Mouse (Mus musculus) kidney, embryonic 15.5 days (tissue): ENCODE measurements at regions not wholly inside any gene's neighbourhood (a gene's known extent, or its start where the extent isn't known, plus 50 kb on each side); places are given as distances from the start of the nearest gene placed in this dataset.

Source experiments
- ATAC-seq: fragments of 200-750 bp; cut with Nextera tagmentation; replicated peaks from 2 replicates; pipeline ENCODE4 v1.8.0; 2017; ENCODE audit warnings: moderate TSS enrichment; ENCODE audit not compliant: low FRiP score
- H3K27ac ChIP-seq: fragments of 300-500 bp; sonication (generic); 2 replicates; pipeline ENCODE4 v1.5.1; 2015; ENCODE audit warnings: mild to moderate bottlenecking, inconsistent platforms
- H3K27me3 ChIP-seq: fragments of 300-500 bp; sonication (generic); 2 replicates; pipeline ENCODE4 v1.6.1; 2015; ENCODE audit warnings: inconsistent platforms
- H3K36me3 ChIP-seq: fragments of 300-500 bp; sonication (generic); 2 replicates; pipeline ENCODE4 v1.6.1; 2015; ENCODE audit warnings: inconsistent platforms
- H3K4me1 ChIP-seq: fragments of 300-500 bp; sonication (generic); 2 replicates; pipeline ENCODE4 v1.6.1; 2015; ENCODE audit warnings: inconsistent platforms
- H3K4me2 ChIP-seq: fragments of 300-500 bp; sonication (generic); 2 replicates; pipeline ENCODE4 v1.6.1; 2015; ENCODE audit warnings: moderate library complexity, mild to moderate bottlenecking, inconsistent platforms
- H3K4me3 ChIP-seq: fragments of 300-500 bp; sonication (generic); replicated peaks from 2 replicates; pipeline ENCODE4 v1.5.1; 2015; ENCODE audit warnings: mild to moderate bottlenecking, inconsistent platforms
- H3K9ac ChIP-seq: fragments of 300-500 bp; sonication (generic); 2 replicates; pipeline ENCODE4 v1.6.1; 2015; ENCODE audit warnings: mild to moderate bottlenecking, inconsistent platforms
- H3K9me3 ChIP-seq: fragments of 300-500 bp; sonication (generic); replicated peaks from 2 replicates; pipeline ENCODE4 v1.6.1; 2016; ENCODE audit warnings: inconsistent platforms
- WGBS: fragments of 180-500 bp; shearing (Covaris S2); methylation state at CpG from one replicate; pipeline ENCODE4 v1.1.7; 2015; ENCODE audit warnings: mixed read lengths; 5-methylcytosine and 5-hydroxymethylcytosine counted together

DNA sequence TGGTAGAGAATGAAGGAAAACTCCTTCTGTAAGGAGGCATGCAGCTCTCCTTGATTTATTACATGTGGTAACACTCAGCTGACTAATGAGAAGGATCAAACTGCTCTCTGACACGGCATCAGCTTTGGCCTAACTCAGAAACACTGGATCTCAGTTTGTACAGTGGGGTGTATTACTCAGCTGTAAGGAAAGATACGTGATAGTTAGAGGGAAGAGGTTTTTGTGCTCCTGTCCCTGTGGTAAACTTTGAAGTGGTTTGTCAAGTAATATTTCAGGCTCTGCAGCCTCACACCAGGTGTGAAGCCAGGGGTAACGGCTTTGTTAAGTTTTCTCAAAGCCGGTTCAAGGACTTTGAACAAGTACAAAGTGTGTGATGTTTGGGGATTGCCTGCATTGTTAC lies 235.1 kb downstream of the Pik3r1 start:
- peaks cover 14% of the 10 kb centered on the region; the same call in 1 of the 2 replicates for H3K4me1 ChIP-seq
- 0 out of 2 replicates have a peak, but pooled peaks have one; percentile 29 for ATAC-seq
- H3K4me3 ChIP-seq = no peak overlapping the region
- 34% methylated on average over 4 of the region's 4 CpGs for WGBS
- H3K9ac ChIP-seq = no peak overlapping the region
- H3K4me2 ChIP-seq = no peak overlapping the region
- H3K27me3 ChIP-seq = no peaks in the 10 kb centered on the region
- no peaks in the 10 kb centered on the region for H3K36me3 ChIP-seq
- H3K9me3 ChIP-seq = no peaks in the 10 kb centered on the region
- H3K27ac ChIP-seq = no peak overlapping the region

GRCm38 (mm10) chr13:101527691-101528090 lies 240.3 kb downstream of the Pik3r1 start:
- no peaks in the 10 kb centered on the region for H3K36me3 ChIP-seq
- H3K4me2 ChIP-seq = no peak overlapping the region
- H3K27ac ChIP-seq = no peak overlapping the region
- peaks cover 5% of the 10 kb centered on the region; the same call in 1 of the 2 replicates for H3K4me1 ChIP-seq
- H3K4me3 ChIP-seq = no peak overlapping the region
- no peak overlapping the region for H3K9ac ChIP-seq
- H3K27me3 ChIP-seq = no peaks in the 10 kb centered on the region
- no peaks in the 10 kb centered on the region for H3K9me3 ChIP-seq
- 64% methylated on average over 5 of the region's 5 CpGs for WGBS
- ATAC-seq = no peak

DNA sequence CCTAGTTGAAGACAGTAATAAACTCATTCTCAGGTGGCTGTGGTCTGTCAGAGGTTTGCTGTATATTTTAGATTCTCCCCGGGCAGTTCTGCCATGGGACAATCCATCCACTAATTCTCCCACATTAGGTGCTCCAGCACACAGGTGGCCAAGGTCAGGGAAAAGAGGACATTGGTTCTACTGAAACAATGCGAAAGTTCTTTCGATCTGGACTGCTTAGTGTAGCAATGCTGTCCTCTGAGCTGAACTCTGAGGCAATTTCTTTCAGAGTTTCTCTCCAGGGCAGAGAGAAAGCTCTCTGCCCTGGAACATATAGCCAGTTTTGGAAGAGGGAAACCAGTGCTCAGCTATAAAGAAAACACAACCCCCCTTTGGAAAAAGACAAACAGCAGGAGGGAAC lies 243.2 kb downstream of the Pik3r1 start:
- Histone ChIP-seq H3K27me3 (no peaks in the 10 kb centered on the region), H3K4me2 (no peak overlapping the region), H3K4me1 (no peaks in the 10 kb centered on the region; the same call in 1 of the 2 replicates), H3K4me3 (no peak overlapping the region), H3K27ac (no peak overlapping the region), H3K9me3 (no peaks in the 10 kb centered on the region), H3K9ac (no peak overlapping the region), H3K36me3 (no peaks in the 10 kb centered on the region)
- 88% methylated on average over 3 of the region's 3 CpGs for WGBS
- ATAC-seq = no peak

DNA sequence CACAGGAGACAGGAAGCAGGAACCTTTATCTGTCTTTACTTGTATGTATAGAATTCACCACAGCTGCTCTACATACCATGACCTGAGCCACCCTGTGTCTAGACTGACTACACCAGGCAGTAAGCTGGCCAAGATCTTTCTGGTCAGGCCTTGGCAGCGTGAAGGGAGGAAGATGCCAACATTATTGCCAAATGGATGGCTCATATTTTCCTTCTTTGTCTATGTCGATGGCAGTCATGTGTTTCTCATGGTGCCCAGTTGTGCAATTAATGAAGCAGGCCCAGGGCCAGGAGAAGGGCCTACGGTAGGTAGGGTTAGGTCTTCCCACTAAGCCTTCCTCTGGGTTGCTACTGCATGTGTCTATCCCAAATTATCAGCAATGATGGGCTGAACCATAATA lies 243.8 kb downstream of the Pik3r1 start:
- Histone ChIP-seq H3K9ac (no peak overlapping the region), H3K27ac (no peak overlapping the region), H3K4me2 (no peak overlapping the region), H3K4me1 (no peaks in the 10 kb centered on the region; the same call in 1 of the 2 replicates), H3K27me3 (no peaks in the 10 kb centered on the region), H3K9me3 (no peaks in the 10 kb centered on the region), H3K4me3 (no peak overlapping the region), H3K36me3 (no peaks in the 10 kb centered on the region)
- 90% methylated on average over 3 of the region's 3 CpGs for WGBS
- ATAC-seq = no peak

DNA sequence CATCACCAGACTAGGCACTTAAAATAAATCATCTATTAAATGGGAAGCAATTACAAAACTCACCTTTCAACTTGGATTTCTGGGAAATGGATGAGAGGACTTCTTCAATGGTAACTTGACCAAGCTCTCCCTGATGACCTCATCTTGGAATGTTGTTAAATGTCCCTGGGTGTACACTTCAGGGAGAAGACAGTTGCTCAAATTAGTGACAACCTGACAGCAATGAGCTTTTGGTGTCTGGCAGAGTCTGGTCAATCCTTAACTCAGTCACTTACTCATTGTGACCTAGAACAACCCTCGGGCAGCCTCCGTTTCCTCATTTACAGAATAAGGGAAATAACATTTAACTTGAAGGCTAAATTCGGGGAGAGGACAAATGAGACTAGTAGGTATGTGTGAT lies 244.5 kb downstream of the Pik3r1 start:
- no peak overlapping the region for H3K27ac ChIP-seq
- no peaks in the 10 kb centered on the region; the same call in 1 of the 2 replicates for H3K4me1 ChIP-seq
- no peaks in the 10 kb centered on the region for H3K9me3 ChIP-seq
- no peak overlapping the region for H3K9ac ChIP-seq
- WGBS = 78% methylated on average over 3 of the region's 3 CpGs
- H3K4me2 ChIP-seq = no peak overlapping the region
- no peaks in the 10 kb centered on the region for H3K36me3 ChIP-seq
- H3K4me3 ChIP-seq = no peak overlapping the region
- ATAC-seq = no peak
- no peaks in the 10 kb centered on the region for H3K27me3 ChIP-seq

- no peak overlapping the region for H3K4me3 ChIP-seq
- WGBS = 79% methylated on average over 2 of the region's 2 CpGs
- no peak overlapping the region for H3K27ac ChIP-seq
- no peaks in the 10 kb centered on the region for H3K9me3 ChIP-seq
- H3K36me3 ChIP-seq = no peaks in the 10 kb centered on the region
- H3K9ac ChIP-seq = no peak overlapping the region
- no peaks in the 10 kb centered on the region for H3K27me3 ChIP-seq
- H3K4me2 ChIP-seq = no peak overlapping the region
- ATAC-seq = no peak
- no peaks in the 10 kb centered on the region; the same call in 1 of the 2 replicates for H3K4me1 ChIP-seq
Observed at GRCm38 (mm10) chr13:101522597-101522996, 245.4 kb downstream of the Pik3r1 start.

GRCm38 (mm10) chr13:101513354-101513753 lies 254.7 kb downstream of the Pik3r1 start:
- 76% methylated on average over 3 of the region's 3 CpGs for WGBS
- ATAC-seq = no peak
- H3K4me2 ChIP-seq = no peak overlapping the region

GRCm38 (mm10) chr13:101509946-101510345 lies 258.1 kb downstream of the Pik3r1 start:
- no peaks in the 10 kb centered on the region for H3K9me3 ChIP-seq
- H3K36me3 ChIP-seq = no peaks in the 10 kb centered on the region
- ATAC-seq = peak; percentile 36; the same call in 1 of the 2 replicates
- no peak overlapping the region for H3K9ac ChIP-seq
- H3K27me3 ChIP-seq = no peaks in the 10 kb centered on the region
- no peak overlapping the region for H3K4me3 ChIP-seq
- peaks cover 4% of the 10 kb centered on the region for H3K4me1 ChIP-seq
- no peak overlapping the region for H3K27ac ChIP-seq
- no peak overlapping the region for H3K4me2 ChIP-seq
- 47% methylated on average over 1 of the region's 1 CpGs for WGBS

More at GRCm38 (mm10) chr13:101513354-101513753, 254.7 kb downstream of the Pik3r1 start:
- peaks cover 4% of the 10 kb centered on the region for H3K4me1 ChIP-seq
- H3K9ac ChIP-seq = no peak overlapping the region
- H3K4me3 ChIP-seq = no peak overlapping the region
- H3K27me3 ChIP-seq = no peaks in the 10 kb centered on the region
- H3K36me3 ChIP-seq = no peaks in the 10 kb centered on the region
- H3K27ac ChIP-seq = no peak overlapping the region
- H3K9me3 ChIP-seq = no peaks in the 10 kb centered on the region

DNA sequence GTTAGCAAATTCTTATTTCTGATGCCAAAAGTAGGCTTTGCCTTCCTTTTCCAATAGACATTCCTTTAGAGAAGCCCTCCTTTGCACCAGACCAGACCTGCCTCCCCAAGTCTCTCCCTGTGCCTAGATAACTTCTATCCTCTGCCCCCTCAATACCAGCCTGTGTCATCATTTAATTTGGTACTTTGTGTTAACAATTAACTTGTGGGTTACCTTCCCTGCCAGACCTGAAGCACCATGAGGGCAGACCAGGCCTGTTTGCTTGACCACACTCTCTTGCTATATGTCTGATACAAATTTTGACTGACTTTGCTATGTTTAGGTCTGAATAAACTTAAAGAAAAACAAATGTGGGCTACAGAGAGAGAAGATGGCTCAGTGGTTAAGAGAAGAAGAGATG lies 259.7 kb downstream of the Pik3r1 start:
- no peak for ATAC-seq
- Histone ChIP-seq H3K4me1 (peaks cover 6% of the 10 kb centered on the region), H3K27me3 (no peaks in the 10 kb centered on the region), H3K9ac (no peak overlapping the region), H3K27ac (no peak overlapping the region), H3K36me3 (no peaks in the 10 kb centered on the region), H3K4me3 (no peak overlapping the region), H3K4me2 (no peak overlapping the region), H3K9me3 (no peaks in the 10 kb centered on the region)

DNA sequence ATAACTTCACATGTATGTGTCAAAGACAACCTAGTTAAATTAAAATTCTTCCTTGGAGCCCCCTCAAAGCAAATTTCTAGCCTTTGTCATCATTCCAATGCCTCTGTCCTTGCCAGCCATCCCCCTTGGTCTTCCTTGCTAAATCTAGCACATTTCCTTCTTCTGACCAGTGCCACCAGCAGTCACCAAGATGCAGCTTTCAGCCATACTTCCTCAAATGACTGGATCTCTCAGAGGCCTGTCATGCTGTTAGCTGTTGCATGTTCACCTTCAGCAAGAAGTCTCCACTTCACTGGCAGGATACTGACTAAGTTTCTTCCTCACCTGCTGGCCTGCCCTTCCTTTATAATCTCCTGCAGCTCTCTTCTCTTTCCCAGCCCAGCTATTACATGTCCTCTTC lies 261.3 kb downstream of the Pik3r1 start:
- ATAC-seq = no peak
- Histone ChIP-seq H3K9me3 (no peaks in the 10 kb centered on the region), H3K4me3 (no peak overlapping the region), H3K27me3 (no peaks in the 10 kb centered on the region), H3K4me1 (peaks cover 6% of the 10 kb centered on the region), H3K9ac (no peak overlapping the region), H3K36me3 (no peaks in the 10 kb centered on the region), H3K4me2 (no peak overlapping the region), H3K27ac (no peak overlapping the region)

DNA sequence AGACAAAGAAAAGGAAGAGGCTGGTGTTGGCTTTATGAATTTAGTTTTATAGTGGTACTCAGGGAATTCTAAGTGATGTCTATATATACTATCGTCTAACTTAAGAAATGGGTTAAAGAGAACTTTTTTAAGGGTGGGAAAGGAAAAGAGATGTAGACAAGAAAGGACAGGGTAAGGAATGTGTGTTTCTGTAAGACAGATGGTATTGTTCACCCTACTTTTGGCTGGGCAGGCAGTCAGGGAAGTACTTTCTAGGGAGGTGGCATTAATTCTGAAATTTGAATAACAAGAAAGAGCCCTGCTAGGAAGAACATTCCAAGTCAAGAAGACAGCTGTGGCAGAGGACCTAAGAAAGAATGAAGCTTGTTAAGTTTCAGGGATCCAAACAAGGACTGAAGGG lies 263.0 kb downstream of the Pik3r1 start:
- 97% methylated on average over 1 of the region's 1 CpGs for WGBS
- no peak overlapping the region for H3K4me3 ChIP-seq
- H3K9ac ChIP-seq = no peak overlapping the region
- H3K36me3 ChIP-seq = no peaks in the 10 kb centered on the region
- H3K9me3 ChIP-seq = no peaks in the 10 kb centered on the region
- H3K4me2 ChIP-seq = no peak overlapping the region
- H3K27ac ChIP-seq = no peak overlapping the region
- H3K4me1 ChIP-seq = peaks cover 3% of the 10 kb centered on the region
- no peaks in the 10 kb centered on the region for H3K27me3 ChIP-seq
- ATAC-seq = no peak

DNA sequence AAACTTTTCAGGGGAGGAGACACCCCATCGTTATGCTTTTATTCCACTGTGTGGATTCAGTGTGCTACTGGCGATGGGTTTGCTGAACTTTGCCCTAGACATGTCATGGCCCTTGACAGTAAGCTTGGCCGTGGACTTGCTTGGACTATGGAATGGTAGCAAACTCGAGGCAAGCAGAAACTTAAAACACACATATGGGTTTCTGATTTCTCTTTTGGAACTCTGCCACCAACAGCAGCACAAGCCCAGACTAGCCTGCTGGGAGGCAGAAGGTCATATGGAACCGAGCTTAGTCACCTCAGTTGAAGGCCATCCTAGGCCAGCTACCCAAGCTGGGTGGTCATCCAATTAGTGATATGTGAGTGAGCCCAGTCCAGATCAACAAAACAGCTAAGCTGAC lies 263.8 kb downstream of the Pik3r1 start:
- H3K27ac ChIP-seq = no peak overlapping the region
- 49% methylated on average over 5 of the region's 5 CpGs for WGBS
- ATAC-seq = no peak
- H3K4me3 ChIP-seq = no peak overlapping the region
- no peaks in the 10 kb centered on the region for H3K9me3 ChIP-seq
- H3K36me3 ChIP-seq = no peaks in the 10 kb centered on the region
- no peaks in the 10 kb centered on the region for H3K27me3 ChIP-seq
- H3K4me1 ChIP-seq = 0 out of 2 replicates have a peak, but pooled peaks cover 2% of the 10 kb centered on the region
- H3K9ac ChIP-seq = no peak overlapping the region
- no peak overlapping the region for H3K4me2 ChIP-seq

DNA sequence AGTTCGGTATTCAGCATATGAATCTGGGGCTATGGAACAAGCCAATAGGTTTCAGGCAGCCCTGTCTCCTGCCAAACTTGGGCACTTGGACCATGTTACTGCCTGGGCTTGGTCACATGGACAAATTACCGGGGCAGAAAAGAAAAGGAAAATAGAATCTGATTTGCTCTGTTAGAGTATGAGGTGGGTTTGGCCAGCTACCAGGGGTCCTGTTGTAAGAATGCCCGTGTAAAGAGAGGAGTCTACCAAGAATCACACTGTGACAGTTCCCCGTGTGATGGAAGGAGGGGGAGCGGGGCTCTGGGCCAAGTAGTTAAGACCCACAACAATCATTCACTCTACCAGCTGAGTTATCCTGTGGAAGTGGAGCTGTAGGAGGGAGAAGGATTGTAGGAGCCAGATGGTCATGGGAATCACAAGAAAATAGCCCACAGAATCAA lies 266.2 kb downstream of the Pik3r1 start:
- no peak overlapping the region for H3K27ac ChIP-seq
- no peak overlapping the region for H3K4me3 ChIP-seq
- H3K36me3 ChIP-seq = no peaks in the 10 kb centered on the region
- ATAC-seq = no peak
- H3K9me3 ChIP-seq = no peaks in the 10 kb centered on the region
- H3K4me2 ChIP-seq = no peak overlapping the region
- H3K9ac ChIP-seq = no peak overlapping the region
- H3K27me3 ChIP-seq = no peaks in the 10 kb centered on the region
- WGBS = 76% methylated on average over 5 of the region's 5 CpGs
- H3K4me1 ChIP-seq = 0 out of 2 replicates have a peak, but pooled peaks cover 2% of the 10 kb centered on the region
